Mouse (Mus musculus) kidney, postnatal 25 days (tissue): ENCODE measurements around the gene Slc25a42.
A peak's percentile ranks its signal among the peaks of the same experiment; 100 is the strongest.

Experiments
- DNase-seq, 2 experiments: peaks; one replicate each; pipeline ENCODE4 v3.0.0; 2021; ENCODE audit warnings: mixed read lengths in 2 of 2

Slc25a42 gene

GRCm38 (mm10) chr8:70214411-70214810, 2.3 kb upstream of the Slc25a42 start:
- no peak for DNase-seq

- peak in 1 of 2 experiments; percentile 47 for DNase-seq
These were observed 386 bp downstream of the Slc25a42 start for GRCm38 (mm10) chr8:70211726-70212111.

GRCm38 (mm10) chr8:70211275-70211674, 830 bp downstream of the Slc25a42 start:
- no peak for DNase-seq

GRCm38 (mm10) chr8:70210538-70210937, 1.6 kb downstream of the Slc25a42 start:
- DNase-seq, result peak; percentile 20 to 57

GRCm38 (mm10) chr8:70208130-70208529, 4.0 kb downstream of the Slc25a42 start:
- peak; percentile 51 to 86 for DNase-seq

GRCm38 (mm10) chr8:70204757-70205156, 7.3 kb downstream of the Slc25a42 start:
- DNase-seq, result no peak

GRCm38 (mm10) chr8:70203072-70203471, 9.0 kb downstream of the Slc25a42 start:
- no peak for DNase-seq

GRCm38 (mm10) chr8:70201417-70201816, 10.7 kb downstream of the Slc25a42 start:
- DNase-seq, result no peak

- peak; percentile 51 to 67 for DNase-seq
These were observed 11.9 kb downstream of the Slc25a42 start for GRCm38 (mm10) chr8:70200098-70200681.

- DNase-seq, result peak; percentile 45 to 74
These were observed 14.5 kb downstream of the Slc25a42 start for GRCm38 (mm10) chr8:70197603-70198002.

- no peak for DNase-seq
These were observed 16.3 kb downstream of the Slc25a42 start for GRCm38 (mm10) chr8:70195762-70196161.

GRCm38 (mm10) chr8:70194191-70194590, 17.9 kb downstream of the Slc25a42 start:
- DNase-seq, result peak in 1 of 2 experiments; percentile 46

- DNase-seq, result peak; percentile 74 to 91
These were observed 18.9 kb downstream of the Slc25a42 start for GRCm38 (mm10) chr8:70193238-70193637.

GRCm38 (mm10) chr8:70188707-70189106, 23.4 kb downstream of the Slc25a42 start:
- peak; percentile 89 to 93 for DNase-seq

GRCm38 (mm10) chr8:70183194-70183593, 28.9 kb downstream of the Slc25a42 start:
- DNase-seq, result no peak

- DNase-seq, result no peak
These were observed 30.2 kb downstream of the Slc25a42 start for GRCm38 (mm10) chr8:70181903-70182252.

GRCm38 (mm10) chr8:70181212-70181902, 30.7 kb downstream of the Slc25a42 start:
- no peak for DNase-seq

- no peak for DNase-seq
These were observed 33.0 kb downstream of the Slc25a42 start for GRCm38 (mm10) chr8:70179082-70179481.

- no peak for DNase-seq
These were observed 33.9 kb downstream of the Slc25a42 start for GRCm38 (mm10) chr8:70178231-70178630.

- DNase-seq, result no peak
These were observed 38.0 kb downstream of the Slc25a42 start for GRCm38 (mm10) chr8:70174079-70174478.

- no peak for DNase-seq
These were observed 38.8 kb downstream of the Slc25a42 start for GRCm38 (mm10) chr8:70173320-70173719.

- peak; percentile 97 for DNase-seq
These were observed 39.9 kb downstream of the Slc25a42 start, which contains the start of gene Tmem161a for GRCm38 (mm10) chr8:70172043-70172681. Tmem161a (plus strand) TSS chr8:70172356.

GRCm38 (mm10) chr8:70171240-70171639, 40.9 kb downstream of the Slc25a42 start:
- DNase-seq, result no peak

- peak; percentile 79 to 82 for DNase-seq
These were observed 41.4 kb downstream of the Slc25a42 start for GRCm38 (mm10) chr8:70170748-70171147.
